Mouse (Mus musculus) liver, embryonic 12.5 days (tissue): ENCODE results near the gene Gpsm1. TPM values are rescaled to one million over a fixed set of nuclear protein-coding genes. Genes with fewer than 3 reads are reported as not detected.

Experiments used
- ATAC-seq: fragments of 200-750 bp; cut with Nextera tagmentation; 2 replicates; pipeline ENCODE4 v1.8.0; 2017; ENCODE audit warnings: moderate number of reproducible peaks, mild to moderate bottlenecking, moderate library complexity
- H3K27ac ChIP-seq: fragments of 300-500 bp; sonication (generic); 2 replicates; pipeline ENCODE4 v1.5.1; 2016; ENCODE audit warnings: mild to moderate bottlenecking
- H3K27me3 ChIP-seq: fragments of 300-500 bp; sonication (generic); replicated peaks from 2 replicates; pipeline ENCODE4 v1.6.1; 2016; ENCODE audit warnings: mild to moderate bottlenecking, moderate library complexity
- H3K36me3 ChIP-seq: fragments of 300-500 bp; sonication (generic); 2 replicates; pipeline ENCODE4 v1.6.1; 2016; ENCODE audit warnings: mild to moderate bottlenecking, moderate library complexity
- H3K4me1 ChIP-seq: fragments of 300-500 bp; sonication (generic); 2 replicates; pipeline ENCODE4 v1.6.1; 2016
- H3K4me2 ChIP-seq: fragments of 300-500 bp; sonication (generic); 2 replicates; pipeline ENCODE4 v1.6.1; 2016; ENCODE audit warnings: mild to moderate bottlenecking, moderate library complexity
- H3K4me3 ChIP-seq: fragments of 300-500 bp; sonication (generic); 2 replicates; pipeline ENCODE4 v1.5.1; 2016; ENCODE audit warnings: mild to moderate bottlenecking, moderate library complexity
- H3K9ac ChIP-seq: fragments of 300-500 bp; sonication (generic); 2 replicates; pipeline ENCODE4 v1.6.1; 2016; ENCODE audit warnings: mild to moderate bottlenecking, moderate library complexity
- H3K9me3 ChIP-seq: fragments of 300-500 bp; sonication (generic); replicated peaks from 2 replicates; pipeline ENCODE4 v1.6.1; 2016; ENCODE audit warnings: mild to moderate bottlenecking, moderate library complexity
- WGBS: fragments of 180-500 bp; shearing (Covaris S2); methylation state at CpG from one replicate; pipeline ENCODE4 v1.1.7; 2016; ENCODE audit not compliant: insufficient replicate concordance; 5-methylcytosine and 5-hydroxymethylcytosine counted together
- polyA plus RNA-seq: library from polyadenylated mRNA; unstranded; fragments of >200 nt; fragmentation: Nextera tagmentation; extraction: Ambion mirVana; gene quantifications from 2 replicates; pipeline ENCODE4 v1.2.1, GENCODE M21; 2016

Gpsm1 gene
- polyA plus RNA-seq, 1 experiment from 2014 or later, result 8.1 TPM

GRCm38 (mm10) chr2:26324917-26325316, 9.6 kb downstream of the Gpsm1 start:
- Histone ChIP-seq H3K9ac (no peak overlapping the region), H3K9me3 (no peaks in the 10 kb centered on the region), H3K4me1 (peaks cover 2% of the 10 kb centered on the region; the same call in 1 of the 2 replicates), H3K4me3 (no peak overlapping the region), H3K27me3 (no peaks in the 10 kb centered on the region), H3K36me3 (peaks cover 28% of the 10 kb centered on the region), H3K27ac (no peak overlapping the region), H3K4me2 (no peak overlapping the region)
- 70% methylated on average over 2 of the region's 2 CpGs for WGBS
- ATAC-seq, result no peak

- Histone ChIP-seq H3K27me3 (no peaks in the 10 kb centered on the region), H3K4me1 (peaks cover 2% of the 10 kb centered on the region; the same call in 1 of the 2 replicates), H3K4me2 (no peak overlapping the region), H3K9ac (no peak overlapping the region), H3K9me3 (no peaks in the 10 kb centered on the region), H3K4me3 (no peak overlapping the region), H3K27ac (no peak overlapping the region), H3K36me3 (peaks cover 32% of the 10 kb centered on the region)
- 59% methylated on average over 15 of the region's 15 CpGs for WGBS
- peak; percentile 80 for ATAC-seq
Observed at GRCm38 (mm10) chr2:26325386-26326181, 10.3 kb downstream of the Gpsm1 start.

- Histone ChIP-seq H3K9ac (no peak overlapping the region), H3K9me3 (no peaks in the 10 kb centered on the region), H3K27ac (no peak overlapping the region), H3K36me3 (peaks cover 32% of the 10 kb centered on the region), H3K4me3 (no peak overlapping the region), H3K4me1 (peaks cover 2% of the 10 kb centered on the region; the same call in 1 of the 2 replicates), H3K27me3 (no peaks in the 10 kb centered on the region), H3K4me2 (no peak overlapping the region)
- ATAC-seq, result no peak
- WGBS, result 75% methylated on average over 4 of the region's 4 CpGs
Observed at GRCm38 (mm10) chr2:26327852-26328251, 12.5 kb downstream of the Gpsm1 start.

DNA sequence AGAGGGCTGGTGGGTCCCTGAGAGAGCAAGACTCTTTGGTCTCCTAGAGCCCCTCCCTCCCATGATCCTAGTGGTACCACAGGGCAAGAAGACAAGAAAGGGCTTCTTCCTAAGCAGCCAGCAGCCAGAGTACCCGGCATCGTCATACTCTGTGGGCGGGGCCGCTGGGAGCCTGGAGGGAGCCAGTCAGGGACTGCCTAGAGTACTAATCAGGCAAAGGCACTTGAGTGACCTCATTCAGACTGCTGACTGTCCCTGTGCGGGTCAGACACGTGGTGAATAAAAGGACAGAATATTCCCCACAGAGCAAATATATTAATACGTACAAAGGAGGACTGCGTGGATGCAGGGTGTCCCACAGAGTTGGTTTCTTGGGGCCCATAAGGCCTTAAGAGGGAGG, 14.1 kb downstream of the Gpsm1 start:
- 55% methylated on average over 8 of the region's 8 CpGs for WGBS

DNA sequence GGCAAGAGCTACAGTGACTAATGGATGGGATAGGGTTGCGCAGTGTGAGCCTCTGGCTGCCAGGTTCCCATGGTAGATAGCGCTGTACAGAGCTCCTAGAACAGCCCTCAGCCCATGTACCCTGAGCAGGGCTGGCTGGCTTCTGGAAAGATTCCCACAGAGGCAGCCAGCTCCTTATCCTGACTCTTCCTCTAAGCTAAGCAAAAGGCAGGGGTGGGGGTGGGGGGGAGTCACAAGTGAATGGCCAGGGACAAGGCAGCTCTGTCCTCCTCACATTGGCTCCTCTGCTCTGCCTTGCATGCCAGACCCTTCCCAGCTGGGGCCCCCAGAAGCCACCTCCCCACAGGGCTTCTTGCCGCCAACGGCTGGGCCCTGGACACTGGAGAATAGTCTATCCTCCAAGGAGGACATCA, 14.7 kb downstream of the Gpsm1 start:
- no peaks in the 10 kb centered on the region for H3K9me3 ChIP-seq
- H3K4me1 ChIP-seq, result peaks cover 2% of the 10 kb centered on the region; the same call in 1 of the 2 replicates
- peak overlapping the region; percentile 19; the same call in 1 of the 2 replicates for H3K9ac ChIP-seq
- 83% methylated on average over 4 of the region's 4 CpGs for WGBS
- H3K36me3 ChIP-seq, result peaks cover 23% of the 10 kb centered on the region
- ATAC-seq, result no peak
- no peaks in the 10 kb centered on the region for H3K27me3 ChIP-seq
- H3K4me2 ChIP-seq, result no peak overlapping the region
- no peak overlapping the region for H3K27ac ChIP-seq
- no peak overlapping the region for H3K4me3 ChIP-seq

More for the DNA sequence above, 14.1 kb downstream of the Gpsm1 start:
- peak; percentile 48; the same call in 1 of the 2 replicates for ATAC-seq
- peaks cover 25% of the 10 kb centered on the region for H3K36me3 ChIP-seq
- H3K4me1 ChIP-seq, result peaks cover 2% of the 10 kb centered on the region; the same call in 1 of the 2 replicates
- peak overlapping the region; percentile 19; the same call in 1 of the 2 replicates for H3K9ac ChIP-seq
- no peak overlapping the region for H3K27ac ChIP-seq
- no peak overlapping the region for H3K4me2 ChIP-seq
- H3K9me3 ChIP-seq, result no peaks in the 10 kb centered on the region
- no peaks in the 10 kb centered on the region for H3K27me3 ChIP-seq
- no peak overlapping the region for H3K4me3 ChIP-seq

DNA sequence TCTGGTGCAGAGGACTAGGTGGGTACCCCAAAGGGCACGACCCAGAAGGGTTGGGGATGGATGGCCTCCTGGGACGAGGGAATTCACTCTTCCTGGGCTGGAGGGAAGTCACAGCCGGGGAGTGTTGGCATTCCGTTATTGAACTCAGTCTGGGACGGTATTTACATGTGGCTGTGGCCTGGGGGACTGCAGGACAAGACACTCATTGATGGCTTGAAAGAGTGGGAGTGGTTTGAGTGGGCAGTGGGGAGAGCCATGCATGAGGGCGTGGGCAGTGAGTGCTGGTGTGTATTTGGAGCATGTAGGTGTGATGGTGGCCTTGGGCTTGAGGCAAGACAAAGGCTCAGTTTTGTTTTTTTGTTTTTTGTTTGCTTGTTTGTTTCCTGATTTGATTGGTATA, 15.4 kb downstream of the Gpsm1 start:
- no peak for ATAC-seq
- H3K27me3 ChIP-seq, result no peaks in the 10 kb centered on the region
- WGBS, result 71% methylated on average over 6 of the region's 6 CpGs
- H3K4me1 ChIP-seq, result peaks cover 2% of the 10 kb centered on the region; the same call in 1 of the 2 replicates
- no peak overlapping the region for H3K4me2 ChIP-seq
- H3K27ac ChIP-seq, result no peak overlapping the region
- H3K9ac ChIP-seq, result no peak overlapping the region
- no peak overlapping the region for H3K4me3 ChIP-seq
- peaks cover 17% of the 10 kb centered on the region for H3K36me3 ChIP-seq
- H3K9me3 ChIP-seq, result no peaks in the 10 kb centered on the region

- Histone ChIP-seq H3K27ac (no peak overlapping the region), H3K4me3 (no peak overlapping the region), H3K36me3 (0 out of 2 replicates have a peak, but pooled peaks cover 6% of the 10 kb centered on the region), H3K27me3 (no peaks in the 10 kb centered on the region), H3K4me2 (no peak overlapping the region), H3K9ac (no peak overlapping the region), H3K4me1 (peaks cover 26% of the 10 kb centered on the region), H3K9me3 (no peaks in the 10 kb centered on the region)
- WGBS, result 72% methylated on average over 10 of the region's 13 CpGs
- ATAC-seq, result no peak
Observed at GRCm38 (mm10) chr2:26338302-26339203, 23.2 kb downstream of the Gpsm1 start.

GRCm38 (mm10) chr2:26339204-26339551, 23.9 kb downstream of the Gpsm1 start:
- no peak for ATAC-seq
- Histone ChIP-seq H3K4me2 (no peak overlapping the region), H3K36me3 (0 out of 2 replicates have a peak, but pooled peaks cover 6% of the 10 kb centered on the region), H3K27ac (no peak overlapping the region), H3K9ac (no peak overlapping the region), H3K9me3 (no peaks in the 10 kb centered on the region), H3K4me1 (peaks cover 26% of the 10 kb centered on the region), H3K27me3 (no peaks in the 10 kb centered on the region), H3K4me3 (no peak overlapping the region)
- WGBS, result 79% methylated on average over 5 of the region's 5 CpGs

DNA sequence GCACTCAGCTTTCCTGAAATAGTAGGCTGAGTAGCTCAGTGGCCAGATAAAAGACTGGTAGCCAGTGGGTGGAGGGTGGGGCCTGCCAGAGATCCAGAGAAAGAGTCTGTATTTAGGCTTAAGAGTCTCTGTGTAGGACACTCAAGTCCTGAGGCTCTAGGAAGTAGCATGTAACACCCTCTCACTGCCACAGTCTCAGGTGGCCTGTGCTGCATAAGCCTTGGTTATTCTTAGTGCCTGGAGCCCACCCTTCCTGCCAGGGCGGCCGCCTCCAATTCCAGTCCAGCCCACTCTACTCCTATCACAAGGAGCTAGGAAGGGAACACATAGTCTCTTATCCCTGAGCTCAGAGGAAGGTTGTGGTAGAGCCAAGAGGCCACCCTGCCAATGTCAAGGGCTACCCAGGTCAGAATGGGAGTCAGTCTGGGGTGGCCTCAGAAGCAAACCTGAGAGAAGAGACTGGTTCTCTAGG, 26.2 kb downstream of the Gpsm1 start:
- no peak for ATAC-seq
- Histone ChIP-seq H3K27ac (peak overlapping the region; percentile 55), H3K27me3 (no peaks in the 10 kb centered on the region), H3K4me1 (peaks cover 26% of the 10 kb centered on the region), H3K9me3 (no peaks in the 10 kb centered on the region), H3K4me3 (no peak overlapping the region), H3K9ac (no peak overlapping the region), H3K4me2 (no peak overlapping the region), H3K36me3 (peaks cover 16% of the 10 kb centered on the region; the same call in 1 of the 2 replicates)
- WGBS, result 67% methylated on average over 2 of the region's 2 CpGs

DNA sequence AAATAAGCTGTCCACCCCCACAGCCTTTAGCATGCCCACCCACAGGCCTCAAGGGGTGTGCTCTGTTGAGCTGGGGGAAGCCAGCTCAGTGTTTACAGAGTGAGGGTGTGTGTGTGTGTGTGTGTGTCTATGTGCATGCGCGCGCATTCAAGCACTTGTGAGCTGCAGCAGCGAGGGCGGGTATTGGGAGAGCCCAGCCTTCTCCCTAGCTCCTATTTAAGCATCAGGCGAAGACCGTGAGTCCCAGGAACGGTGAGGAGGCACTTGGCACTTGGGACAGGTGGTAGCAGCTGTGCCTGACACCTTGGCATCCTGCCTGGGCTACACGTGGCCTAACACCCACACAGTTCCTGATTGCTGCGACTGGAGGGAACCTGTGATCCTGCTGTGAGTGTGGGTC, 26.7 kb downstream of the Gpsm1 start:
- 76% methylated on average over 10 of the region's 10 CpGs for WGBS
- no peaks in the 10 kb centered on the region for H3K27me3 ChIP-seq
- peak; percentile 34 for ATAC-seq
- H3K9ac ChIP-seq, result no peak overlapping the region
- H3K36me3 ChIP-seq, result peaks cover 16% of the 10 kb centered on the region; the same call in 1 of the 2 replicates
- H3K9me3 ChIP-seq, result no peaks in the 10 kb centered on the region
- no peak overlapping the region for H3K4me2 ChIP-seq
- H3K4me3 ChIP-seq, result no peak overlapping the region
- H3K27ac ChIP-seq, result peak overlapping the region; percentile 55
- peaks cover 26% of the 10 kb centered on the region for H3K4me1 ChIP-seq

DNA sequence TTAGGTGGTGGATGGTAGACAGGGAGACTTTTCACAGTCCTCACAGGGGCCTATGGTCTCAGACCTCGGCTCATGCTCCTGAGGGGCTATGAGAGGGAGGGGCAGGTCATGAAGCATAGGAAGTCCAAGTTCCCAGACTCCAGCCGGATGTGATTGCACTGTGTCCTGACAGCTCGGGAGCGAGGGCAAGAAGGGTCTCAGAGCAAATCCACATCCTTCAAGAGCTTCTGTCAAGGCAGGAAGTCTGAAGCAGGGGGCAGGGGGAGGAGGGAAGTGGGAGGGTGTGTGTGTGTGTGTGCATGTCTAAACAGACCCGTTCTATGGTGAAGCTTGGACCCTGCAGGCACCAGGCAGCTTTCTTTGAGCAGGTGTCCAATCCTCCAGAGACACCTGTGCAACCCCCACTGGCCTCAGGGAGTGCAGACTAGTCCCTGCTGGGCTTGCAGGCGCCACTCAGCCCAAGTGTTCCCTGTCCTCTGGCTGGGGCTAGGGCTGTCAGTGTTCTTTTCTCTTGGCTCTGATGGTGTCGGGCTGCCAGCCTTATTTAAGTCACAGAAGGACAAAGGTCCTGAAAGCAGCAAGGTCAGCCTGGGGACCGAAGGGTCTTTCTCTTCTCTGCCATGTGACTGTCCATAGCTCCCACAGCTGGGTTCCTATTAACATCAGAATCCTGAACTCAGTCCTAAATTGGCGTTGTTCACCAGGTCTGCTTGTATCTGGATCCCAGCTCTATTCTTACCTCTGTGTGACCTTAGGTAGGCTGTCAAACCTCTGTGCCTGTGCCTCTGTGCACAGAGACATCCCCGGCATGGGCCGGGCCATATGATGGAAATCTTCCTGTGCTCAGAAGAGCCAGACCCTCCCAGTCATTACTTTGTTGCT, 27.5 kb downstream of the Gpsm1 start:
- H3K27ac ChIP-seq, result peak overlapping the region; percentile 55
- peaks cover 18% of the 10 kb centered on the region for H3K36me3 ChIP-seq
- 56% methylated on average over 11 of the region's 11 CpGs for WGBS
- H3K9me3 ChIP-seq, result no peaks in the 10 kb centered on the region
- 0 out of 2 replicates have a peak, but pooled peaks have one; percentile 30 for ATAC-seq
- no peak overlapping the region for H3K4me3 ChIP-seq
- peaks cover 27% of the 10 kb centered on the region for H3K4me1 ChIP-seq
- H3K4me2 ChIP-seq, result no peak overlapping the region
- no peak overlapping the region for H3K9ac ChIP-seq
- no peaks in the 10 kb centered on the region for H3K27me3 ChIP-seq
